Mouse (Mus musculus) CH12.LX (cell line): Measurements from ENCODE around the gene Rptn. TPM values are rescaled to one million over a fixed set of nuclear protein-coding genes. Genes with fewer than 3 reads are reported as not detected.

ENCODE experiments used
- DNase-seq: peaks from one replicate; pipeline ENCODE4 v3.0.0-alpha.2; 2013; ENCODE audit errors: extremely low read depth
- H3K27ac ChIP-seq: 2 replicates; pipeline ENCODE4 v1.5.1; 2012; ENCODE audit warnings: low read depth, mild to moderate bottlenecking, control low read depth, moderate library complexity; ENCODE audit not compliant: insufficient read depth
- H3K27me3 ChIP-seq: replicated peaks from 2 replicates; pipeline ENCODE3; 2012; ENCODE audit warnings: inconsistent platforms
- H3K36me3 ChIP-seq, 2 experiments: replicated peaks in 1 of 2; 2 replicates each; pipeline versions ENCODE3 to v1.6.1; 2012; ENCODE audit warnings: inconsistent platforms in 1 of 2, low read length in 1 of 2, mild to moderate bottlenecking in 1 of 2, mixed read lengths in 1 of 2, moderate library complexity in 1 of 2; ENCODE audit not compliant: control insufficient read depth in 1 of 2, insufficient read depth in 1 of 2
- H3K4me1 ChIP-seq, 2 experiments: 2 replicates each; pipeline ENCODE4 v1.6.1; 2012; ENCODE audit warnings: inconsistent platforms in 1 of 2, moderate library complexity in 1 of 2; ENCODE audit not compliant: insufficient read depth in 2 of 2, control insufficient read depth in 1 of 2
- H3K4me2 ChIP-seq: 2 replicates; pipeline ENCODE4 v1.6.1; 2012; ENCODE audit warnings: low read depth, mild to moderate bottlenecking, control low read depth; ENCODE audit not compliant: poor library complexity, insufficient read depth, severe bottlenecking
- H3K4me3 ChIP-seq, 3 experiments: fragments of 150-350 bp in 1 of 3; sonication (generic) in 1 of 3; replicated peaks in 1 of 3; 2 replicates each; pipeline versions ENCODE3 to v1.5.1; 2011 to 2012; ENCODE audit warnings: low read depth in 2 of 3, low read length in 2 of 3, mild to moderate bottlenecking in 2 of 3, moderate library complexity in 2 of 3, control low read depth in 1 of 3, improper control_type of control experiment in 1 of 3, inconsistent platforms in 1 of 3, mixed read lengths in 1 of 3; ENCODE audit not compliant: poor library complexity in 1 of 3
- H3K79me2 ChIP-seq: replicated peaks from 2 replicates; pipeline ENCODE4 v1.6.1; 2012; ENCODE audit warnings: mild to moderate bottlenecking, moderate library complexity; ENCODE audit not compliant: control insufficient read depth, poor library complexity, insufficient read depth, severe bottlenecking; ENCODE audit errors: extremely low read depth
- H3K9ac ChIP-seq: 2 replicates; pipeline ENCODE4 v1.6.1; 2012; ENCODE audit warnings: low read depth, mild to moderate bottlenecking, control low read depth, moderate library complexity; ENCODE audit not compliant: insufficient read depth
- H3K9me3 ChIP-seq: replicated peaks from 2 replicates; pipeline ENCODE3; 2012; ENCODE audit warnings: low read length, inconsistent platforms, mixed read lengths
- BHLHE40 ChIP-seq: IDR thresholded peaks from 2 replicates; pipeline ENCODE4 v1.6.1; 2011; ENCODE audit warnings: mild to moderate bottlenecking, low read depth, low read length, improper control_type of control experiment
- CHD1 ChIP-seq: IDR thresholded peaks from 2 replicates; pipeline ENCODE4 v1.6.1; 2012; ENCODE audit warnings: low read depth, low read length, improper control_type of control experiment, inconsistent platforms
- CTCF ChIP-seq, 2 experiments: IDR thresholded peaks in 1 of 2; conservative IDR thresholded peaks in 1 of 2; 2 replicates each; pipeline ENCODE4 v1.5.1; 2011 to 2012; ENCODE audit warnings: low read depth in 2 of 2, low read length in 2 of 2, improper control_type of control experiment in 1 of 2, inconsistent platforms in 1 of 2, mild to moderate bottlenecking in 1 of 2, moderate library complexity in 1 of 2
- E2F4 ChIP-seq: IDR thresholded peaks from 2 replicates; pipeline ENCODE4 v1.6.1; 2011; ENCODE audit warnings: low read depth, low read length, improper control_type of control experiment; ENCODE audit not compliant: insufficient replicate concordance
- ETS1 ChIP-seq: conservative IDR thresholded peaks from 2 replicates; pipeline ENCODE4 v1.6.1; 2012; ENCODE audit warnings: low read depth, mild to moderate bottlenecking, inconsistent platforms, low read length, improper control_type of control experiment, moderate library complexity
- HCFC1 ChIP-seq: IDR thresholded peaks from 2 replicates; pipeline ENCODE4 v1.6.1; 2012; ENCODE audit warnings: low read depth, mild to moderate bottlenecking, inconsistent platforms, low read length, improper control_type of control experiment
- IRF4 ChIP-seq: IDR thresholded peaks from 2 replicates; pipeline ENCODE4 v1.6.1; 2014; ENCODE audit warnings: low read depth, mild to moderate bottlenecking, inconsistent platforms, low read length, improper control_type of control experiment
- JUN ChIP-seq: IDR thresholded peaks from 2 replicates; pipeline ENCODE4 v1.6.1; 2011; ENCODE audit warnings: low read depth, mild to moderate bottlenecking, low read length, improper control_type of control experiment, moderate library complexity; ENCODE audit not compliant: insufficient read depth
- JUND ChIP-seq: conservative IDR thresholded peaks from 2 replicates; pipeline ENCODE4 v1.6.1; 2011; ENCODE audit warnings: low read depth, low read length, improper control_type of control experiment
- KAT2A ChIP-seq: IDR thresholded peaks from 2 replicates; pipeline ENCODE4 v1.6.1; 2012; ENCODE audit warnings: low read length, improper control_type of control experiment, inconsistent platforms; ENCODE audit not compliant: insufficient replicate concordance
- MAFK ChIP-seq: IDR thresholded peaks from 2 replicates; pipeline ENCODE4 v1.6.1; 2011; ENCODE audit warnings: low read length, improper control_type of control experiment; ENCODE audit not compliant: insufficient replicate concordance
- MAX ChIP-seq: IDR thresholded peaks from 2 replicates; pipeline ENCODE4 v1.6.1; 2011; ENCODE audit warnings: low read length, improper control_type of control experiment
- MAZ ChIP-seq: IDR thresholded peaks from 2 replicates; pipeline ENCODE4 v1.6.1; 2012; ENCODE audit warnings: low read depth, mild to moderate bottlenecking, inconsistent platforms, low read length, improper control_type of control experiment, moderate library complexity
- MYC ChIP-seq: IDR thresholded peaks from 2 replicates; pipeline ENCODE4 v1.6.1; 2011; ENCODE audit warnings: low read depth, mild to moderate bottlenecking, improper control_type of control experiment, low read length
- NRF1 ChIP-seq: IDR thresholded peaks from 2 replicates; pipeline ENCODE4 v1.6.1; 2014; ENCODE audit warnings: low read depth, mild to moderate bottlenecking, inconsistent platforms, low read length, improper control_type of control experiment, moderate library complexity
- POLR2A ChIP-seq: IDR thresholded peaks from 2 replicates; pipeline ENCODE4 v1.6.1; 2011; ENCODE audit warnings: low read depth, mild to moderate bottlenecking, improper control_type of control experiment, low read length
- RAD21 ChIP-seq: IDR thresholded peaks from 2 replicates; pipeline ENCODE4 v1.6.1; 2011; ENCODE audit warnings: low read depth, mild to moderate bottlenecking, low read length, improper control_type of control experiment, moderate library complexity
- RCOR1 ChIP-seq: conservative IDR thresholded peaks from 2 replicates; pipeline ENCODE4 v1.6.1; 2012; ENCODE audit warnings: low read depth, mild to moderate bottlenecking, inconsistent platforms, low read length, improper control_type of control experiment
- SIN3A ChIP-seq: IDR thresholded peaks from 2 replicates; pipeline ENCODE4 v1.6.1; 2012; ENCODE audit warnings: low read length, improper control_type of control experiment, inconsistent platforms
- UBTF ChIP-seq: IDR thresholded peaks from 2 replicates; pipeline ENCODE4 v1.6.1; 2012; ENCODE audit warnings: low read depth, mild to moderate bottlenecking, inconsistent platforms, low read length, improper control_type of control experiment, moderate library complexity
- ZKSCAN1 ChIP-seq: IDR thresholded peaks from 2 replicates; pipeline ENCODE4 v1.6.1; 2012; ENCODE audit warnings: low read depth, inconsistent platforms, low read length, improper control_type of control experiment, borderline replicate concordance
- ZMIZ1 ChIP-seq: IDR thresholded peaks from 2 replicates; pipeline ENCODE4 v1.6.1; 2012; ENCODE audit warnings: low read depth, mild to moderate bottlenecking, inconsistent platforms, low read length, improper control_type of control experiment
- dilution Hi-C: fragments of 300-500 bp; cut with MboI; formaldehyde crosslinking; loops from 2 replicates; pipeline ENCODE4 v1.14.3; 2020; ENCODE audit warnings: low sequenced_read_pairs; ENCODE audit not compliant: extremely low pct_unique_long_range_greater_than_20kb, extremely low pct_ligation_motif_present
- in situ Hi-C: fragments of 300-500 bp; cut with MboI; formaldehyde crosslinking; loops from 3 replicates; pipeline ENCODE4 v1.14.3; 2019; ENCODE audit warnings: low sequenced_read_pairs, low pct_ligation_motif_present, low pct_unique_long_range_greater_than_20kb, mixed read lengths
- polyA plus RNA-seq: library from polyadenylated mRNA; unstranded; fragments of >175 nt; gene quantifications from 2 replicates; pipeline ENCODE4 v1.2.1, GENCODE M21; 2012; ENCODE audit warnings: low read depth; ENCODE audit not compliant: insufficient read length
- total RNA-seq, 2 experiments: library from RNA; depleted of rRNA; stranded (reverse); fragments of 300-350 nt in 1 of 2; fragments of >200 nt in 1 of 2; gene quantifications; 2 replicates each; pipeline ENCODE4 v1.2.3; 2012 to 2014

Rptn gene
- total and polyA plus RNA-seq, 3 experiments, result not detected

DNA sequence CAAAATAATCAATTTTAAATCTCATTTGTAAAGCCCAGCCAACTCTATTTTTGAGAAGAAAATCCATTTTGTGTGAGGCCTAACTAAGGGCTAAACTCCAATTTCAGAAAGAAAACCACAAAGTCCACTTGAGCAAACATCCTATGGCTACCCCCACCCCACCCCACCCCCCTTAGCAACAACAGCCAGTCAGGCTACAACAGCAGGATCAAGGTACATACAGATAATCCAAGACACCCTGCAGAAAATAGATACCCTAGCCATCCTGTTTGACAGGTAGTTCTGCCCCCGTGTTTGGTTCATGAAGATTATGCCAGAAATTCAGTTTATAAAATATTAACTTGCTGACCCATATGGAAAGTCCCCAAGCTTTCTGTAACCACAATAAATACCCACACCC is 25.3 kb upstream of the Rptn start:
- H3K36me3 ChIP-seq, result no peaks in the 10 kb centered on the region
- no peak overlapping the region for H3K27ac ChIP-seq
- DNase-seq, result no peak
- no peaks in the 10 kb centered on the region for H3K79me2 ChIP-seq
- dilution Hi-C loops (no loop called here), in situ Hi-C loops (loop anchor here (10.0 kb wide), 2 partner anchors 127 to 237 kb away; no protein-coding TSS in a partner anchor)
- H3K4me2 ChIP-seq, result no peak overlapping the region
- H3K4me1 ChIP-seq, result peaks cover 0 to 3% of the 10 kb centered on the region in 2 experiments; a peak in 1 of 4 replicates
- no peak for TF ChIP-seq RAD21
- TF ChIP-seq MAFK, result no peak
- no peak for TF ChIP-seq NRF1
- no peak for TF ChIP-seq SIN3A
- no peak for TF ChIP-seq CTCF (conservative IDR thresholded peaks at IDR 0.05 in 1 of 2, IDR thresholded peaks at IDR 0.05 in 1 of 2; ENCODE audit: low read depth in 2 of 2, low read length in 2 of 2)
- TF ChIP-seq JUN, result no peak
- TF ChIP-seq JUND, result no peak
- TF ChIP-seq ZKSCAN1, result no peak
- no peak for TF ChIP-seq ETS1
- no peak for TF ChIP-seq MYC
- no peak for TF ChIP-seq UBTF
- TF ChIP-seq IRF4, result no peak
- TF ChIP-seq BHLHE40, result no peak
- no peak for TF ChIP-seq CHD1
- no peak for TF ChIP-seq MAZ
- no peak for TF ChIP-seq MAX
- TF ChIP-seq E2F4, result no peak
- TF ChIP-seq POLR2A, result no peak
- no peak for TF ChIP-seq KAT2A
- TF ChIP-seq RCOR1, result no peak
- H3K9ac ChIP-seq, result no peak overlapping the region
- H3K27me3 ChIP-seq, result no peaks in the 10 kb centered on the region
- H3K9me3 ChIP-seq, result no peaks in the 10 kb centered on the region
- no peak overlapping the region for H3K4me3 ChIP-seq

GRCm38 (mm10) chr3:93373416-93373815 is 20.1 kb upstream of the Rptn start:
- no peak overlapping the region for H3K9ac ChIP-seq
- no peaks in the 10 kb centered on the region for H3K9me3 ChIP-seq
- no peak for TF ChIP-seq CHD1
- no peak for TF ChIP-seq ETS1
- TF ChIP-seq BHLHE40, result no peak
- TF ChIP-seq SIN3A, result no peak
- no peak for TF ChIP-seq MAX
- no peak for TF ChIP-seq ZMIZ1
- no peak for TF ChIP-seq HCFC1
- TF ChIP-seq CTCF (conservative IDR thresholded peaks at IDR 0.05 in 1 of 2, IDR thresholded peaks at IDR 0.05 in 1 of 2; ENCODE audit: low read depth in 2 of 2, low read length in 2 of 2), result no peak
- dilution Hi-C loops (no loop called here), in situ Hi-C loops (no loop called here)
- no peaks in the 10 kb centered on the region for H3K27me3 ChIP-seq
- peaks cover 6 to 14% of the 10 kb centered on the region in 2 experiments; a peak in 3 of 4 replicates for H3K4me1 ChIP-seq
- H3K4me3 ChIP-seq, result no peak overlapping the region
- DNase-seq, result no peak
- H3K4me2 ChIP-seq, result no peak overlapping the region
- H3K79me2 ChIP-seq, result no peaks in the 10 kb centered on the region
- no peaks in the 10 kb centered on the region for H3K36me3 ChIP-seq
- H3K27ac ChIP-seq, result no peak overlapping the region
